Mouse (Mus musculus) cerebellum, adult 2 months (tissue): ENCODE measurements around the gene Ifnlr1.

Experiments used
- CTCF ChIP-seq: fragments of 200-500 bp; IDR thresholded peaks from 2 replicates; pipeline ENCODE4 v1.5.1; 2011; ENCODE audit warnings: low read depth, mild to moderate bottlenecking, control low read depth, low read length, moderate library complexity, borderline replicate concordance; ENCODE audit not compliant: insufficient read depth
- POLR2A ChIP-seq: fragments of 200-500 bp; IDR thresholded peaks from 2 replicates; pipeline ENCODE4 v1.6.1; 2011; ENCODE audit warnings: low read length, control low read depth, borderline replicate concordance; ENCODE audit not compliant: insufficient read depth

- TF ChIP-seq CTCF (no peak), POLR2A (no peak)
These were observed 12.4 kb downstream of the Ifnlr1 start for GRCm38 (mm10) chr4:135698498-135698897.
